Mouse (Mus musculus) Patski (cell line): ENCODE measurements around the gene Gm44596. TPM values are rescaled to one million over a fixed set of nuclear protein-coding genes. Genes with fewer than 3 reads are reported as not detected.
A peak's percentile ranks its signal among the peaks of the same experiment; 100 is the strongest.

ENCODE experiments used
- ATAC-seq: fragments of 100-300 bp; one replicate; pipeline ENCODE4 v1.8.0; 2021
- CTCF ChIA-PET: fragments of 350-600 bp; sonication (Branson Sonifier 250); formaldehyde crosslinking; loops from one replicate; lab custom pipeline; 2022; ENCODE audit warnings: inconsistent platforms; lab: Charles Lee
- POLR2A ChIA-PET: fragments of 350-600 bp; sonication (Branson Sonifier 250); formaldehyde crosslinking; loops from one replicate; lab custom pipeline; 2022; ENCODE audit warnings: antibody characterized with exemption, inconsistent platforms; lab: Charles Lee
- DNase-seq: peaks from one replicate; pipeline ENCODE4 v3.0.0-alpha.2; 2011; ENCODE audit warnings: low read depth, low spot score
- H3K27me3 ChIP-seq: fragments of 371-371 bp; one replicate; pipeline ENCODE4 v1.5.1; 2021
- CTCF ChIP-seq: fragments of 100-300 bp; IDR thresholded peaks from one replicate; pipeline ENCODE4 v1.5.1; 2021
- in situ Hi-C: fragments of 300-500 bp; cut with MboI; formaldehyde crosslinking; loops from 3 replicates; pipeline ENCODE4 v1.11.1; 2018; ENCODE audit warnings: low pct_unique_long_range_greater_than_20kb, mixed read lengths
- polyA plus RNA-seq: library from polyadenylated mRNA; unstranded; gene quantifications from one replicate; pipeline ENCODE4 v1.2.3, GENCODE M21; 2021

Gm44596 gene
- polyA plus RNA-seq, 1 experiment from 2014 or later: not detected

GRCm38 (mm10) chr6:128437288-128437687, 62.0 kb downstream of the Gm44596 start:
- DNase-seq (no peak), ATAC-seq (peak; percentile 13)
- H3K27me3 ChIP-seq: no peaks in the 10 kb centered on the region
- POLR2A ChIA-PET: interaction anchor here (0.7 kb wide), 1 partner anchor 122 kb away, joined by 3 read pairs; no protein-coding TSS in a partner anchor
- no peak for TF ChIP-seq CTCF
- in situ Hi-C loops: loop anchor here (10.0 to 25.0 kb wide), 2 partner anchors 778 to 1100 kb away; no protein-coding TSS in a partner anchor
- CTCF ChIA-PET: no interaction called here

GRCm38 (mm10) chr6:128437731-128438316, 62.5 kb downstream of the Gm44596 start:
- peak; percentile 48 for ATAC-seq
- TF ChIP-seq CTCF: no peak
- DNase-seq: no peak
- no peaks in the 10 kb centered on the region for H3K27me3 ChIP-seq
- POLR2A ChIA-PET: interaction anchor here (0.7 kb wide), 1 partner anchor 122 kb away, joined by 3 read pairs; no protein-coding TSS in a partner anchor
- in situ Hi-C loops: loop anchor here (10.0 to 25.0 kb wide), 2 partner anchors 777 to 1101 kb away; no protein-coding TSS in a partner anchor
- CTCF ChIA-PET: no interaction called here

GRCm38 (mm10) chr6:128438317-128438870, 63.1 kb downstream of the Gm44596 start, which contains the start of gene Fkbp4:
Fkbp4 (minus strand) TSS chr6:128438677.
- in situ Hi-C loops: loop anchor here (10.0 to 25.0 kb wide), 2 partner anchors 776 to 1101 kb away; no protein-coding TSS in a partner anchor
- POLR2A ChIA-PET: no interaction called here
- ATAC-seq (peak; percentile 94), DNase-seq (no peak)
- CTCF ChIA-PET: no interaction called here
- no peak for TF ChIP-seq CTCF
- H3K27me3 ChIP-seq: no peaks in the 10 kb centered on the region

GRCm38 (mm10) chr6:128438871-128439341, 63.6 kb downstream of the Gm44596 start:
- in situ Hi-C loops: loop anchor here (10.0 to 25.0 kb wide), 2 partner anchors 776 to 1102 kb away; no protein-coding TSS in a partner anchor
- ChIA-PET POLR2A (interaction anchor here (0.6 kb wide), 1 partner anchor 394 kb away, joined by 3 read pairs; no protein-coding TSS in a partner anchor), CTCF (interaction anchor here (1.3 kb wide), 1 partner anchor 28 kb away, joined by 3 read pairs; no protein-coding TSS in a partner anchor)
- TF ChIP-seq CTCF: no peak
- ATAC-seq (peak; percentile 29), DNase-seq (no peak)
- H3K27me3 ChIP-seq: no peaks in the 10 kb centered on the region

GRCm38 (mm10) chr6:128440238-128440637, 64.9 kb downstream of the Gm44596 start:
- ATAC-seq: no peak
- DNase-seq: no peak
- TF ChIP-seq CTCF: no peak
- in situ Hi-C loops: loop anchor here (25.0 kb wide), 1 partner anchor 1103 kb away; no protein-coding TSS in a partner anchor
- no peaks in the 10 kb centered on the region for H3K27me3 ChIP-seq
- CTCF ChIA-PET: interaction anchor here (1.3 to 1.7 kb wide), 2 partner anchors 27 to 39 kb away, joined by 3 to 9 read pairs; no protein-coding TSS in a partner anchor
- POLR2A ChIA-PET: interaction anchor here (0.5 kb wide), 1 partner anchor 89 kb away, joined by 7 read pairs; no protein-coding TSS in a partner anchor

- POLR2A ChIA-PET: no interaction called here
- in situ Hi-C loops: loop anchor here (5.0 to 25.0 kb wide), 2 partner anchors 41 to 1109 kb away; no protein-coding TSS in a partner anchor
- ATAC-seq (peak; percentile 88), DNase-seq (no peak)
- no peak for TF ChIP-seq CTCF
- CTCF ChIA-PET: interaction anchor here (0.7 to 1.7 kb wide), 10 partner anchors 9 to 36 kb away, joined by 3 to 5 read pairs (median 4); partner anchors contain the start of gene Itfg2
- no peaks in the 10 kb centered on the region for H3K27me3 ChIP-seq
Observed at GRCm38 (mm10) chr6:128445761-128446535, 70.6 kb downstream of the Gm44596 start.

GRCm38 (mm10) chr6:128447063-128447462, 71.8 kb downstream of the Gm44596 start:
- TF ChIP-seq CTCF: no peak
- ChIA-PET CTCF (interaction anchor here (0.8 to 1.7 kb wide), 3 partner anchors 21 to 35 kb away, joined by 3 to 5 read pairs (median 5); no protein-coding TSS in a partner anchor), POLR2A (no interaction called here)
- ATAC-seq (no peak), DNase-seq (no peak)
- in situ Hi-C loops: loop anchor here (5.0 to 25.0 kb wide), 2 partner anchors 40 to 1110 kb away; no protein-coding TSS in a partner anchor
- no peaks in the 10 kb centered on the region for H3K27me3 ChIP-seq

- ChIA-PET POLR2A (no interaction called here), CTCF (interaction anchor here (1.0 to 1.3 kb wide), 3 partner anchors 11 to 24 kb away, joined by 3 read pairs; no protein-coding TSS in a partner anchor)
- ATAC-seq (no peak), DNase-seq (no peak)
- in situ Hi-C loops: no loop called here
- TF ChIP-seq CTCF: no peak
- H3K27me3 ChIP-seq: no peaks in the 10 kb centered on the region
Observed at GRCm38 (mm10) chr6:128455835-128456605, 80.7 kb downstream of the Gm44596 start.

Other genes with a start within 250 kb of the Gm44596 start
- gene Tspan9, start 231.9 kb upstream of the Gm44596 start, polyA plus RNA-seq: 135 TPM
- gene Tead4, start 74.7 kb upstream of the Gm44596 start, polyA plus RNA-seq: 6.1 TPM
- 79.6 TPM for gene Tulp3, start 19.7 kb upstream of the Gm44596 start, polyA plus RNA-seq
- gene Rhno1, start 12.6 kb upstream of the Gm44596 start, polyA plus RNA-seq: 47.2 TPM
- 45.4 TPM for gene Foxm1, start 12.5 kb upstream of the Gm44596 start, polyA plus RNA-seq
- 0.44 TPM for gene Tex52, start within 50 bp of the Gm44596 start, polyA plus RNA-seq
- 38.9 TPM for gene Nrip2, start 23.8 kb downstream of the Gm44596 start, polyA plus RNA-seq
- gene Itfg2, start 49.4 kb downstream of the Gm44596 start, polyA plus RNA-seq: 20.4 TPM
- 284 TPM for gene Fkbp4, start 63.2 kb downstream of the Gm44596 start, polyA plus RNA-seq
- 0.04 TPM for gene Pzp, start 151.2 kb downstream of the Gm44596 start, polyA plus RNA-seq
- 0.12 TPM for gene A2ml1, start 206.1 kb downstream of the Gm44596 start, polyA plus RNA-seq
- gene Klrb1a, start 248.0 kb downstream of the Gm44596 start, polyA plus RNA-seq: not detected